ENCODE assay signal across 9 mouse cellular contexts in genomic region chr8:117548453-117548852, GRCm38 (mm10). TPM values are rescaled to one million over a fixed set of nuclear protein-coding genes. Genes with fewer than 3 reads are reported as not detected.
DNase-seq lines count a peak whose midpoint lies in the region; ATAC-seq and TF ChIP-seq lines count a peak whose summit lies in the region.
"Had no signal": no experiment of that assay in that cellular context is flagged by ENCODE, and none has a peak within 500 bp of the region (broad histone marks: within the 10 kb centered on the region; RNA-seq: fewer than 3 reads in every experiment).

No protein-coding gene starts in this region.

- H3K4me2 ChIP-seq in forebrain, embryonic 11.5 days (ENCODE audit: low read depth, low read length, severe bottlenecking) = no peak overlapping the region

- peak; percentile 28 to 63 for DNase-seq in heart, adult 18-20 months
- no peak for DNase-seq in heart, postnatal 4 days
- DNase-seq in c-Kit-positive CD71-positive TER-119-positive erythroid progenitor cells, embryonic 14.5 days (ENCODE audit: low spot score) = peak; percentile 12
- DNase-seq in lung, postnatal 25 days (ENCODE audit: low spot score) = peak; percentile 60
- DNase-seq in thymus, adult 2 months = peak; percentile 49
- DNase-seq in forebrain, embryonic 11.5 days (ENCODE audit: low spot score) = no peak
- no peak for DNase-seq in neural tube, embryonic 10.5 days (ENCODE audit: extremely low spot score, low spot score)
- DNase-seq in layer of hippocampus, adult 8-10 months (ENCODE audit: low spot score in 2 of 2) = no peak
- DNase-seq: embryo, embryonic 11 days had no signal

- TF ChIP-seq POLR2A in thymus, adult 2 months (IDR thresholded peaks at IDR 0.05; ENCODE audit: control insufficient read depth, extremely low read depth, insufficient read depth, low read length, poor library complexity) = no peak

- ATAC-seq in forebrain, embryonic 11.5 days (replicated peaks; ENCODE audit: low FRiP score) = no peak

- H3K4me3 ChIP-seq in thymus, adult 2 months (ENCODE audit: control insufficient read depth, insufficient read depth, low read length) = no peak overlapping the region
- H3K4me3 ChIP-seq in forebrain, embryonic 11.5 days (ENCODE audit: low read depth, low read length) = no peak overlapping the region

- no peak for TF ChIP-seq CTCF in thymus, adult 2 months (IDR thresholded peaks at IDR 0.05; ENCODE audit: borderline replicate concordance, control insufficient read depth, extremely low read depth, insufficient read depth, low read length, poor library complexity)

- H3K4me1 ChIP-seq in thymus, adult 2 months (replicated peaks; ENCODE audit: control insufficient read depth, insufficient read depth, low read length) = peaks cover 8% of the 10 kb centered on the region
- no peaks in the 10 kb centered on the region for H3K4me1 ChIP-seq in forebrain, embryonic 11.5 days (replicated peaks; ENCODE audit: control insufficient read depth, insufficient read depth, low read length)

- peak overlapping the region; percentile 22; the same call in 1 of the 2 replicates for H3K27ac ChIP-seq in thymus, adult 2 months (ENCODE audit: control insufficient read depth, insufficient read depth, low read length)
- no peak overlapping the region for H3K27ac ChIP-seq in forebrain, embryonic 11.5 days (ENCODE audit: low read depth, low read length)

- no peak overlapping the region for H3K9ac ChIP-seq in forebrain, embryonic 11.5 days (ENCODE audit: low read length)

- no peaks in the 10 kb centered on the region for H3K27me3 ChIP-seq in thymus, adult 2 months (ENCODE audit: control insufficient read depth, insufficient read depth, low read length)
- H3K27me3 ChIP-seq in forebrain, embryonic 11.5 days (ENCODE audit: control insufficient read depth, insufficient read depth, low read length) = no peaks in the 10 kb centered on the region

- H3K36me3 ChIP-seq in thymus, adult 2 months (ENCODE audit: control insufficient read depth, insufficient read depth, low read length) = no peaks in the 10 kb centered on the region
- H3K36me3 ChIP-seq in forebrain, embryonic 11.5 days (ENCODE audit: control insufficient read depth, insufficient read depth, low read length) = no peaks in the 10 kb centered on the region

- WGBS in thymus, adult 2 months = 2% methylated on average over 4 of the region's 4 CpGs
- 88% methylated on average over 4 of the region's 4 CpGs for WGBS in forebrain, embryonic 11.5 days

- no peaks in the 10 kb centered on the region for H3K9me3 ChIP-seq in forebrain, embryonic 11.5 days (ENCODE audit: control insufficient read depth, low read length)

RNA-seq across cellular contexts. Expression of gene Plcg2, which starts 50.4 kb away (rescaled TPM):
- 1 to 10 TPM; 7.6 to 8.5 TPM for total RNA-seq in heart, adult 18-20 months (2021)
- total RNA-seq in heart, postnatal 4 days (2021) = 10 to 100 TPM; 13.9 to 16.3 TPM
- 9.0 and 10.7 TPM in 2 replicates for polyA plus RNA-seq in thymus, adult 2 months (2012; rRNA removed)
- polyA plus RNA-seq in forebrain, embryonic 11.5 days (2014; fragmentation: Nextera tagmentation; extraction: Ambion mirVana) = 2.0 and 2.7 TPM in 2 replicates
- total RNA-seq in layer of hippocampus, adult 8-10 months (2022) = 10 to 100 TPM in 1 of 4 experiments, 1 to 10 TPM in 3; 3.1 to 10.2 (median 5.7) TPM

Comparison
In these comparisons a context has a peak if more than half of its experiments do, and no peak if none do; other contexts are left out.
1. DNase-seq: peak in heart, adult 18-20 months (2 of 2), c-Kit-positive CD71-positive TER-119-positive erythroid progenitor cells, embryonic 14.5 days (single experiment), lung, postnatal 25 days (single experiment) and thymus, adult 2 months (single experiment); none in heart, postnatal 4 days (single experiment), forebrain, embryonic 11.5 days (single experiment), neural tube, embryonic 10.5 days (single experiment) and layer of hippocampus, adult 8-10 months (0 of 2).